Mouse (Mus musculus): Measurements from ENCODE around the gene Ankrd13d.
"Not testable (repeated sequence)": the region's sequence is repeated elsewhere in the genome, so short reads cannot be mapped to it uniquely, and the experiment has no call there.

The Ankrd13d gene

GRCm38 (mm10) chr19:4261038-4261698 is 21.8 kb downstream of the Ankrd13d start:
- DNase-seq = no peak

- DNase-seq = no peak
These were observed 25.1 kb downstream of the Ankrd13d start for GRCm38 (mm10) chr19:4257897-4258252.

GRCm38 (mm10) chr19:4257216-4257896 is 25.6 kb downstream of the Ankrd13d start:
- DNase-seq = peak; percentile 96

GRCm38 (mm10) chr19:4255583-4256162 is 27.3 kb downstream of the Ankrd13d start:
- DNase-seq = no peak

GRCm38 (mm10) chr19:4254230-4254629 is 28.7 kb downstream of the Ankrd13d start:
- DNase-seq = no peak

- DNase-seq = not testable (repeated sequence)
These were observed 34.3 kb downstream of the Ankrd13d start for GRCm38 (mm10) chr19:4248683-4249082.

GRCm38 (mm10) chr19:4247010-4247409 is 35.9 kb downstream of the Ankrd13d start:
- DNase-seq = no peak

GRCm38 (mm10) chr19:4244775-4245174 is 38.2 kb downstream of the Ankrd13d start:
- no peak for DNase-seq

- DNase-seq = no peak
These were observed 40.5 kb downstream of the Ankrd13d start for GRCm38 (mm10) chr19:4242416-4242815.

- no peak for DNase-seq
These were observed 42.7 kb downstream of the Ankrd13d start for GRCm38 (mm10) chr19:4240247-4240668.

GRCm38 (mm10) chr19:4234548-4234947 is 48.4 kb downstream of the Ankrd13d start:
- DNase-seq = no peak

GRCm38 (mm10) chr19:4232651-4233050 is 50.3 kb downstream of the Ankrd13d start:
- DNase-seq = no peak

- no peak for DNase-seq
These were observed 50.8 kb downstream of the Ankrd13d start for GRCm38 (mm10) chr19:4232186-4232572.

- peak; percentile 95 for DNase-seq
These were observed 51.4 kb downstream of the Ankrd13d start, which contains the start of gene Pold4 for GRCm38 (mm10) chr19:4231253-4232185. Pold4 (plus strand) TSS chr19:4231899.

- DNase-seq = no peak
These were observed 52.5 kb downstream of the Ankrd13d start for GRCm38 (mm10) chr19:4230415-4230814.

- no peak for DNase-seq
These were observed 53.4 kb downstream of the Ankrd13d start for GRCm38 (mm10) chr19:4229451-4230076.

GRCm38 (mm10) chr19:4228891-4229290 is 54.0 kb downstream of the Ankrd13d start:
- no peak for DNase-seq

GRCm38 (mm10) chr19:4227894-4228678 is 54.9 kb downstream of the Ankrd13d start:
- DNase-seq = peak; percentile 54

- no peak for DNase-seq
These were observed 55.5 kb downstream of the Ankrd13d start for GRCm38 (mm10) chr19:4227446-4227845.

- no peak for DNase-seq
These were observed 56.2 kb downstream of the Ankrd13d start for GRCm38 (mm10) chr19:4226779-4227178.

- no peak for DNase-seq
These were observed 60.8 kb downstream of the Ankrd13d start for GRCm38 (mm10) chr19:4222165-4222564.
